ENCODE assay signal across 22 mouse cellular contexts in genomic region chr17:67999801-68000200, GRCm38 (mm10). TPM values are rescaled to one million over a fixed set of nuclear protein-coding genes. Genes with fewer than 3 reads are reported as not detected.
A peak's percentile ranks its signal among the peaks of the same experiment; 100 is the strongest.
DNase-seq lines count a peak whose midpoint lies in the region; ATAC-seq and TF ChIP-seq lines count a peak whose summit lies in the region.
"Had no signal": no experiment of that assay in that cellular context is flagged by ENCODE, and none has a peak within 500 bp of the region (broad histone marks: within the 10 kb centered on the region; RNA-seq: fewer than 3 reads in every experiment).

No protein-coding gene starts in this region.

- DNase-seq in stomach, postnatal 0 days (ENCODE audit: low spot score), result no peak
- DNase-seq in limb, embryonic 11.5 days (ENCODE audit: low spot score), result peak; percentile 62
- no peak for DNase-seq in natural killer cell, adult 2 months (ENCODE audit: low spot score in 2 of 2)
- no peak for DNase-seq in left cerebral cortex, postnatal 14 days (ENCODE audit: low spot score in 2 of 2)
- DNase-seq: adrenal gland, adult 2 months; cerebellum, postnatal 14 days; gastrocnemius, postnatal 36 days; heart, postnatal 36 days; kidney, postnatal 14 days; layer of hippocampus, adult 9-11 months; right cerebral cortex, postnatal 25 days; thymus, postnatal 25 days had no signal

- H3K27ac ChIP-seq in heart, embryonic 13.5 days (replicated peaks), result peak overlapping the region; percentile 36; the same call in 1 of the 2 replicates
- H3K27ac ChIP-seq in heart, embryonic 11.5 days (ENCODE audit: low read depth, low read length), result no peak overlapping the region
- H3K27ac ChIP-seq in stomach, embryonic 16.5 days (ENCODE audit: low read length), result peak overlapping the region; percentile 26
- no peak overlapping the region for H3K27ac ChIP-seq in stomach, postnatal 0 days (replicated peaks)
- peak overlapping the region; percentile 43 for H3K27ac ChIP-seq in limb, embryonic 11.5 days (replicated peaks; ENCODE audit: low read depth, low read length)
- H3K27ac ChIP-seq in forebrain, embryonic 16.5 days (ENCODE audit: low read length), result no peak overlapping the region
- H3K27ac ChIP-seq: forebrain, embryonic 12.5 days; liver, embryonic 14.5 days; neural tube, embryonic 12.5 days had no signal

- no peak for TF ChIP-seq EP300 in stomach, postnatal 0 days (optimal IDR thresholded peaks at IDR 0.05)

- 0 out of 2 replicates have a peak, but pooled peaks cover 3% of the 10 kb centered on the region for H3K27me3 ChIP-seq in heart, embryonic 13.5 days (replicated peaks)
- no peaks in the 10 kb centered on the region for H3K27me3 ChIP-seq in heart, embryonic 11.5 days (ENCODE audit: control insufficient read depth, insufficient read depth, low read length)
- H3K27me3 ChIP-seq in stomach, embryonic 16.5 days (ENCODE audit: control insufficient read depth, insufficient read depth, low read length), result no peaks in the 10 kb centered on the region
- H3K27me3 ChIP-seq in stomach, postnatal 0 days (ENCODE audit: control insufficient read depth, insufficient read depth, low read length), result no peaks in the 10 kb centered on the region
- H3K27me3 ChIP-seq in limb, embryonic 11.5 days (ENCODE audit: control insufficient read depth, insufficient read depth, low read length), result no peaks in the 10 kb centered on the region
- 0 out of 2 replicates have a peak, but pooled peaks cover 2% of the 10 kb centered on the region for H3K27me3 ChIP-seq in forebrain, embryonic 16.5 days (replicated peaks; ENCODE audit: control insufficient read depth, insufficient read depth, low read length)
- H3K27me3 ChIP-seq: heart, embryonic 12.5 days; neural tube, embryonic 12.5 days had no signal

- TF ChIP-seq CTCF in stomach, postnatal 0 days (IDR thresholded peaks at IDR 0.05; ENCODE audit: low read depth), result no peak

- 33% methylated on average over 8 of the region's 8 CpGs for WGBS in heart, embryonic 13.5 days
- WGBS in heart, embryonic 11.5 days (ENCODE audit: insufficient replicate concordance), result 35% methylated on average over 8 of the region's 8 CpGs
- 50% methylated on average over 8 of the region's 8 CpGs for WGBS in stomach, embryonic 16.5 days
- 56% methylated on average over 8 of the region's 8 CpGs for WGBS in stomach, postnatal 0 days
- WGBS in limb, embryonic 11.5 days, result 11% methylated on average over 8 of the region's 8 CpGs
- 59% methylated on average over 8 of the region's 8 CpGs for WGBS in forebrain, embryonic 16.5 days

- no peaks in the 10 kb centered on the region for H3K36me3 ChIP-seq in heart, embryonic 13.5 days
- no peaks in the 10 kb centered on the region for H3K36me3 ChIP-seq in heart, embryonic 11.5 days (ENCODE audit: control insufficient read depth, insufficient read depth, low read length)
- no peaks in the 10 kb centered on the region for H3K36me3 ChIP-seq in stomach, embryonic 16.5 days (ENCODE audit: control insufficient read depth, insufficient read depth, low read length)
- H3K36me3 ChIP-seq in stomach, postnatal 0 days (ENCODE audit: control insufficient read depth, insufficient read depth, low read length), result no peaks in the 10 kb centered on the region
- no peaks in the 10 kb centered on the region for H3K36me3 ChIP-seq in limb, embryonic 11.5 days (ENCODE audit: control insufficient read depth, insufficient read depth, low read length)
- H3K36me3 ChIP-seq in forebrain, embryonic 16.5 days (ENCODE audit: control insufficient read depth, insufficient read depth), result no peaks in the 10 kb centered on the region
- H3K36me3 ChIP-seq: forebrain, embryonic 12.5 days; heart, embryonic 12.5 days; neural tube, embryonic 12.5 days had no signal

- H3K4me1 ChIP-seq in heart, embryonic 13.5 days, result peaks cover 55% of the 10 kb centered on the region
- peaks cover 16% of the 10 kb centered on the region for H3K4me1 ChIP-seq in heart, embryonic 11.5 days (ENCODE audit: control insufficient read depth, insufficient read depth, low read length)
- peaks cover 24% of the 10 kb centered on the region for H3K4me1 ChIP-seq in stomach, embryonic 16.5 days (ENCODE audit: control insufficient read depth, insufficient read depth, low read length)
- no peaks in the 10 kb centered on the region; the same call in 1 of the 2 replicates for H3K4me1 ChIP-seq in stomach, postnatal 0 days (replicated peaks; ENCODE audit: control insufficient read depth, insufficient read depth)
- peaks cover 32% of the 10 kb centered on the region for H3K4me1 ChIP-seq in limb, embryonic 11.5 days (ENCODE audit: control insufficient read depth, insufficient read depth, low read length)
- H3K4me1 ChIP-seq in forebrain, embryonic 16.5 days (replicated peaks; ENCODE audit: control insufficient read depth, insufficient read depth, low read length), result peaks cover 9% of the 10 kb centered on the region

- H3K9me3 ChIP-seq in heart, embryonic 13.5 days, result no peaks in the 10 kb centered on the region
- H3K9me3 ChIP-seq in heart, embryonic 11.5 days (replicated peaks; ENCODE audit: control insufficient read depth, low read length), result no peaks in the 10 kb centered on the region
- no peaks in the 10 kb centered on the region for H3K9me3 ChIP-seq in stomach, embryonic 16.5 days (replicated peaks; ENCODE audit: control insufficient read depth, low read length)
- no peaks in the 10 kb centered on the region for H3K9me3 ChIP-seq in stomach, postnatal 0 days (ENCODE audit: control insufficient read depth, low read length)
- no peaks in the 10 kb centered on the region for H3K9me3 ChIP-seq in limb, embryonic 11.5 days (ENCODE audit: control insufficient read depth, low read length)
- H3K9me3 ChIP-seq in forebrain, embryonic 16.5 days (ENCODE audit: control insufficient read depth, low read length), result no peaks in the 10 kb centered on the region
- H3K9me3 ChIP-seq: forebrain, embryonic 12.5 days; heart, embryonic 12.5 days; neural tube, embryonic 12.5 days had no signal

- ATAC-seq in heart, embryonic 13.5 days (ENCODE audit: extremely low read depth, insufficient number of reproducible peaks, low FRiP score, low TSS enrichment), result no peak
- no peak for ATAC-seq in heart, embryonic 11.5 days (replicated peaks; ENCODE audit: insufficient number of reproducible peaks, low FRiP score, low TSS enrichment)
- no peak for ATAC-seq in stomach, embryonic 16.5 days (ENCODE audit: insufficient read depth, low FRiP score)
- ATAC-seq in stomach, postnatal 0 days (ENCODE audit: low FRiP score, low TSS enrichment), result no peak
- ATAC-seq in limb, embryonic 11.5 days (ENCODE audit: insufficient number of reproducible peaks, low FRiP score, low TSS enrichment, low read depth), result peak; percentile 29
- no peak for ATAC-seq in forebrain, embryonic 16.5 days

- no peak overlapping the region for H3K9ac ChIP-seq in heart, embryonic 13.5 days
- H3K9ac ChIP-seq in heart, embryonic 11.5 days (ENCODE audit: low read depth, low read length), result no peak overlapping the region
- no peak overlapping the region for H3K9ac ChIP-seq in stomach, embryonic 16.5 days (ENCODE audit: low read length)
- H3K9ac ChIP-seq in stomach, postnatal 0 days (ENCODE audit: low read length), result no peak overlapping the region
- H3K9ac ChIP-seq in limb, embryonic 11.5 days (ENCODE audit: low read length), result no peak overlapping the region
- no peak overlapping the region for H3K9ac ChIP-seq in forebrain, embryonic 16.5 days (replicated peaks; ENCODE audit: low read depth, low read length)
- H3K9ac ChIP-seq: forebrain, embryonic 12.5 days; heart, embryonic 12.5 days; liver, embryonic 14.5 days; neural tube, embryonic 12.5 days had no signal

- no peak overlapping the region; the same call in 1 of the 2 replicates for H3K4me2 ChIP-seq in heart, embryonic 13.5 days
- H3K4me2 ChIP-seq in heart, embryonic 11.5 days, result no peak overlapping the region
- H3K4me2 ChIP-seq in stomach, embryonic 16.5 days (ENCODE audit: low read depth, low read length), result 0 out of 2 replicates have a peak overlapping the region, but pooled peaks have one; percentile 15
- no peak overlapping the region for H3K4me2 ChIP-seq in stomach, postnatal 0 days (replicated peaks; ENCODE audit: low read depth)
- peak overlapping the region; percentile 14; the same call in 1 of the 2 replicates for H3K4me2 ChIP-seq in limb, embryonic 11.5 days (ENCODE audit: low read depth, severe bottlenecking)
- no peak overlapping the region for H3K4me2 ChIP-seq in forebrain, embryonic 16.5 days (ENCODE audit: low read length)
- H3K4me2 ChIP-seq: forebrain, embryonic 12.5 days; heart, embryonic 12.5 days; neural tube, embryonic 12.5 days had no signal

- intact Hi-C loops in left cerebral cortex, postnatal 14 days (cut with DNase I), result no loop called here

- H3K4me3 ChIP-seq in heart, embryonic 13.5 days, result no peak overlapping the region
- no peak overlapping the region for H3K4me3 ChIP-seq in heart, embryonic 11.5 days (ENCODE audit: low read depth, low read length)
- no peak overlapping the region for H3K4me3 ChIP-seq in stomach, embryonic 16.5 days (replicated peaks; ENCODE audit: low read length)
- no peak overlapping the region for H3K4me3 ChIP-seq in stomach, postnatal 0 days (ENCODE audit: low read depth, low read length)
- H3K4me3 ChIP-seq in limb, embryonic 11.5 days (ENCODE audit: low read depth, low read length), result no peak overlapping the region
- H3K4me3 ChIP-seq in forebrain, embryonic 16.5 days (replicated peaks; ENCODE audit: low read length), result no peak overlapping the region
- H3K4me3 ChIP-seq: forebrain, embryonic 12.5 days; heart, embryonic 12.5 days; neural tube, embryonic 12.5 days had no signal

RNA-seq across cellular contexts. Expression of gene Arhgap28, which starts 4.1 kb away (rescaled TPM):
- 13.7 and 17.0 TPM in 2 replicates for polyA plus RNA-seq in heart, embryonic 13.5 days (2015; fragmentation: Nextera tagmentation; extraction: Ambion mirVana)
- 25.9 and 30.8 TPM in 2 replicates for polyA plus RNA-seq in heart, embryonic 11.5 days (2014; fragmentation: Nextera tagmentation; extraction: Ambion mirVana)
- polyA plus RNA-seq in stomach, embryonic 16.5 days (2015; fragmentation: Nextera tagmentation; extraction: Ambion mirVana), result 26.1 and 26.7 TPM in 2 replicates
- 5.7 and 5.8 TPM in 2 replicates for polyA plus RNA-seq in stomach, postnatal 0 days (2015; fragmentation: Nextera tagmentation; extraction: Ambion mirVana)
- polyA plus RNA-seq in limb, embryonic 11.5 days (2014; fragmentation: Nextera tagmentation; extraction: Ambion mirVana), result 66.3 and 70.3 TPM in 2 replicates
- 1 to 10 TPM in 1 of 2 experiments, under 1 TPM in 1; 0.79 to 1.7 TPM for total RNA-seq in left cerebral cortex, postnatal 14 days (2021)
- 6.7 and 8.5 TPM in 2 replicates for polyA plus RNA-seq in forebrain, embryonic 16.5 days (2015; fragmentation: Nextera tagmentation; extraction: Ambion mirVana)
- total RNA-seq: megakaryocyte-erythroid progenitor cell, adult 5-6 weeks; MEL had no signal

Comparison
In these comparisons a context has a peak if more than half of its experiments do, and no peak if none do; other contexts are left out.
1. H3K27ac ChIP-seq: peak in heart, embryonic 13.5 days (single experiment), stomach, embryonic 16.5 days (single experiment) and limb, embryonic 11.5 days (single experiment); none in heart, embryonic 11.5 days (single experiment), stomach, postnatal 0 days (single experiment) and forebrain, embryonic 16.5 days (single experiment).
2. H3K4me2 ChIP-seq: peak in stomach, embryonic 16.5 days (single experiment) and limb, embryonic 11.5 days (single experiment); none in heart, embryonic 13.5 days (single experiment), heart, embryonic 11.5 days (single experiment), stomach, postnatal 0 days (single experiment) and forebrain, embryonic 16.5 days (single experiment).